Mouse (Mus musculus) megakaryocyte progenitor cell, adult 5-6 weeks (primary cell): ENCODE measurements around the gene Lmntd2. TPM values are rescaled to one million over a fixed set of nuclear protein-coding genes. Genes with fewer than 3 reads are reported as not detected.
A peak's percentile ranks its signal among the peaks of the same experiment; 100 is the strongest.

ENCODE experiments used
- ATAC-seq: replicated peaks from 2 replicates; pipeline ENCODE4 v1.8.0; 2016; ENCODE audit warnings: mild to moderate bottlenecking, moderate TSS enrichment, inconsistent platforms; ENCODE audit not compliant: poor library complexity
- total RNA-seq, 2 experiments: library from RNA; stranded (forward) in 1 of 2; stranded (reverse) in 1 of 2; fragments of 157-497, 149-512 nt in 1 of 2; fragments of 200-1000 nt in 1 of 2; gene quantifications; 2 replicates each; pipeline versions ENCODE4 v1.2.3 to v1.2.4; 2015 to 2017

Lmntd2 gene
- total RNA-seq, 2 experiments from 2014 or later = 0.89 TPM; not detected in 1

DNA sequence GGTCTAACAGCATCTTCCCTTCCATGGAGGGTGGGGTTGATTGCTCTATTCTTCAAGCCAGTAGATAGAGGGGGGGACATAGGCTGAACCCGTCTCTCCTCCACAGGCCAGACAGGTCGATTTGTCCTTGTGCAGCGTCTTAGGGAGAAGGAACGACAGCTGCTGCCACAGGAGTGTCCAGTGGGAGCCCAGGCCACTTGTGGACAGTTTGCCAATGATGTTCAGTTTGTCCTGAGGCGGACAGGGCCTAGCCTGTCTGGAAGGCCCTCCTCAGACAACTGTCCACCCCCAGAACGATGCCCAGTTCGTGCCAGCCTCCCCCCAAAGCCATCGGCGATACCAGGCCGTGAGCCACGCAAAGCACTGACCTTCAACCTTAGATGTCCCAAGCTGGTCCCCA, 3.0 kb upstream of the Lmntd2 start:
- no peak for ATAC-seq

DNA sequence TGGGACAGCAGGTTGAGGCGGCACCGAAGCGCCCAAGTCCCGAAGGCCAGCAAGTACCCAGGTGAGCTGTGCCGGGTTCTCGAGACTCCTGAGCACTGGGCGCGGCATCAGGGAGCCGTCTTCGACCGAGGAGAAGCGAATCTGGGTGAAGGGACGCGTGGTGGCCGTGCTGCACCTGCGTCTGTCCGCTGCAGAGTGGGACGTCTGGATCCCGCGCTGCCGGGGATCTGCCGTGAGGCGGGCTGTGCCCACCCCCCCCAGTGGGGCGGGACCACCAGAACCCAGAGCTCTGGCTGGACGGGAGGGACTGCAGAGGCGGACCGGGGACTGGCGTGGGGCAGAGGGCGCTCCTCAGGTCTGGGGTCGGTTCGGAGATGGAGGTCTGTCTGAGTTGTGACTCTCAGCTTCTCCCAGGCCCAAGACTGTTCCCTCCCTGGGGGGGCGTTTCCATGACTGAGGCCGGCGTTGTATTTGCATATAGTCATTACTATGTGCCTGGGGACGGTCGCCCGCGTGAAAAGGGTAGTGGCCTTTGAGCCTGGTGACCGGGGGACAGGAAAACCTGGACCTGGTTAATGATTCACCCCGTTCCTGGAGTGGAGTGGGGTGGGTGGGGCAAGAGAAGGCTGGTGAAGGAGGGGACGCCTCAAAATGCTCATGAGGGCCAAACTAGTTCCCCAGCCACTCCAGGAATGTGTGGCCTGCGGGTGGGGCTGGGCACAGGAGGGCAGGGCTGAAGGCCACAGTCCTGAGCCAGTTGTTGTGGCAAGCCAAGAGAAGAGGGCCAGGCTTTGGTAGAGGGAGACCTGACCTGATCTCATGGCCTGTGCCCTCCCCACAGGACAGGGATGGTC, 2.2 kb upstream of the Lmntd2 start:
- peak; percentile 34 for ATAC-seq

DNA sequence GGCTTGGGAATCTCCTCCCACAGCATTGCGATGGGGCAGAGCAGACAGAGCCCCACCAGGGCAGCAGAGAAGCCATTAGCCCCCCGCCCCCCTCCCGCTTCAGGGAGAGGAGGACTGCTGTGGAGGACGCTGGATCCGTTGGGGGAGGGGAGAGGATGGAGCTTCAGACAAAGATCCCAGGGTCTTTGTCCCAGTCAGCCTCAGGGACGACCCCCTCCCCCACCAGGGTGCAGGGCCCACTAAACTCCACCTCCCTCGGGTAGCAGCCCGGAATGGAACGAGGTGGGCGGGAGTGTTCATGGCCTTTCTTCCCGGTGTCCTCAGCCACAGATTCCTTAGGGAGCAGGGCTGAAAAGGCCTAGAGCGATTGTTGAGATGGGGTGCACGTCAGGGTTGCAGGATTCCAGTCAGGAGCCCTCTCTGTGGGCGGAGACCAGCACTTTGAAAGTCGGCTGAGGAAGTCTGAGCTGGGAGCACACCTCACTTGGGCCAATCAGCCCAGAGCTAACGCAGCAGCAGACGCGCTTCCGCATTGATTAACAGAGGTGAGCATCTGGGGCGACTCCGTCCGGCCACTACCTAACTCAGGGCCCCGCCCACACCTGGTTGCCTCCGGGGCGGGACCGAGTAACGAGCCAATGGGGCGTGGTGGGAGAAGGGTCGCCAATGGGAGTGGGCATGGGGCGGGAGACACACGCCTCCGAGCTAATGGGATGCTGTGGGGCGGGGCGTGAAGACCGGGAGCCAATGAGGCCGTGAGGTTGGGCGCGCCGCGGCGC, 1.4 kb upstream of the Lmntd2 start, which contains the start of gene Rassf7:
Rassf7 (plus strand) TSS at position 760 of the 779 bp plus-strand sequence.
- ATAC-seq = peak; percentile 94

GRCm38 (mm10) chr7:141214310-141214709, 430 bp upstream of the Lmntd2 start:
- no peak for ATAC-seq

GRCm38 (mm10) chr7:141213133-141213532, 747 bp downstream of the Lmntd2 start:
- ATAC-seq = no peak

DNA sequence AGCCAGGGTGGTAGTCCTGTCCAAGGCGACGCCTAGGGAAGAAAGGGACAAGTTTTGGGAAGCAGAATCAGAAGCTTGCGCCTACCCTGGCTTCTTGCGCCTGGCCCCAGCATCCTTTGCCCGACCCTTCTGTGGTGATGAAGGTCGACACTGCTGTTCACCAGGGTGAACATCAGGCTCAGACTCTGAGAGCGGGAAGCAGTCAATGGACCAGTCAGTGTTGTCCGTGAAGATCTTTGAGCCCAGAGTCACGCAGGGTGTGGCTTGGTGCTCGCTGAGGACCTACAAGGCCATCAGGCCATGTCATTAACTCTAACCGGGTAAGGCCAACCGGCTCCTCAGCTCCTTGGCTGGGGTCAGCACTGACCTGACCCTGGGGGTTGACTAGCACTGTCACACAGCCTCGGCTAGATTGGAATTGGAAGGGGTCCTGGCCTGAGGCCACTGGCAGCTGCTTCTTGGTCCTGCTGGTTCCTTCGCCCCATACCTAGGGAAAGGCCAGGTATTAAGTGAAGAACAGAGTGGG, 3.2 kb downstream of the Lmntd2 start:
- no peak for ATAC-seq

GRCm38 (mm10) chr7:141210137-141210536, 3.7 kb downstream of the Lmntd2 start:
- ATAC-seq = no peak

- ATAC-seq = no peak
Measured at GRCm38 (mm10) chr7:141209526-141209925, 4.4 kb downstream of the Lmntd2 start.

DNA sequence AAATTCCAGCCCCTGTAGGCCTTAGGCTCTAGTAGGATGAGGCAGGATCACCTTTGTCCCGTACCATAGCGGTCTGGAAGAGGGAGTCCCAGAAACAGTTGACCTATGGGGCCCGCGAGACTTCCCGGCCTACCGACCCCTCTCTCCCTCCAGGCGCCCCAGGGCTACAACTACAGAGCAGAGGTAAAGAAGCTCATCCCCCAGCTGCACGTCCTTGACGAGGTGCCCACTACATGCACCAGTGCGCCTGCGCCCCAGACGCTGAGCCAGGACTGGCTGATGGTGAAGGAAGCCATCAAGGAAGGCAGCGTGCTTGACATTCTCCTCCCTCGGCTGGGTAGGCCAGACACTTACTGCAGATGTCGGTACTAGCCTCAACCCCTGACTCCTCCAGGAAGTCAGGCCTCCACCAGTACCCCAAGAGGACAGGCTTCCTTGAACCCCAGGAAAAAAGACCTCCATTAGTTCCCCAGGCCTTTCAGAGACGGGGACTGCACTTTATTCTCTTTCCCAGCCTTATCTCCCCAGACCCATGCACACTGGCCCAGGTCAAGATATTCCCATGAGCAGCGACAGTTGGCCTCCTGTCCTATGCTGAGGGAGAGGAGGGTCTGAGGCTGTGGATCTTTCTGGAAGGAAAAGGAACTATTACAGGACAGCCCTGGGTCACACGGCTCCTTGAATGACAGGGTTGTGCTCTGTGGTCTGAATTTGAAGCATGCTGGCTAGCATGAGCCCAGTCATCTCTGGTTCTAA, 7.5 kb downstream of the Lmntd2 start:
- ATAC-seq = peak; percentile 28; the same call in 1 of the 2 replicates

- no peak for ATAC-seq
Measured at GRCm38 (mm10) chr7:141205504-141205903, 8.4 kb downstream of the Lmntd2 start.

DNA sequence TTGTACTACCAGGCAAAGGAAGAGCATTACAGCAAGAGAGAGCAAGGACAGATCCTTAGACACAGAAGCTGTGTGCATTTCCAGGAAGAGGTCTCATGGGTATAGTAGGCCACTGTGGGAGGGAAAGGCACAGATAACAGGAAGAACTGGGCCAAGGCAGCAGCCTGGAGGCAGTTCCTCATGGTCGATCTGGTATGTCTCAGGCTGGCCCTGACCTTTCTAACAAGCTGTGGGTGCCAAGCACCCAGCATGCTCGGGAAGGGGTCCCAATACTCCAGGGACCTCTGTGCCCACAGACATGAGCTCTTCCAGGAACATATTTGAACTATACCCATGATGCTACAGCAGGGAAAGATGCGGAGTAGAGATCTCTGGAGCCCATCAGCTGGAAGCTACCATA, 9.3 kb downstream of the Lmntd2 start:
- ATAC-seq = no peak

GRCm38 (mm10) chr7:141198121-141198520, 15.8 kb downstream of the Lmntd2 start:
- no peak for ATAC-seq

DNA sequence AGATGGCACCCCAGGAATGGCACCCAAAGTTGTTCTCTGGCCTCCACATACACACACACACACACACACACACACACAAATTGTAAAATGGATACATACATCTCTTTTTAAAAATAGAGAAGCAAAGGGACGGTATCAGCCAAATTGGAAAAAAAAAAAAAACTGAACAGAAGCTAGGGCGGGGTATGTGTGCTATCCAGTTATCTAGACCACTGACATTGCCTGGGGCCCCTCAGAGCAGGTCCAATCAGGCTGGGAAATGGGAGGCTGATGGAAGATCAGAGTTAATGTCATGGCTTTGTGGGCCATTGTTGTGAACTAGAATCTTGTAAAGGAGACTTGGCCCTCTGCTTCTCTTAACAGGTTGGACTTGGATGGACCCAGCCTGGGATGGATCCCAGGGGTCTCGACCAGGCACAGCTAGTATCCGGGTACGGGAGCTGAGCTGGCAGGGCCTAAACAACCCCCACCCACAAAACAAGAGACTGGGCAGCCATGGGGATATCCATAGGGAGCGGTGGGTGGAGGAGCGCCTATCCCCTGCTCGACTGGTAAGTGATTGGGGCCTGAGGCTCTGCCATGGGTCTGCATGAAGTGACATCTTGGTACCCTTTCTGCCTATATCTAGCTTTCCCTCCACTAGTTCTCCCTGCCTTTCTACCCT, 17.1 kb downstream of the Lmntd2 start:
- no peak for ATAC-seq

- ATAC-seq = no peak
Measured at GRCm38 (mm10) chr7:141195754-141196153, 18.1 kb downstream of the Lmntd2 start.

- peak; percentile 69 for ATAC-seq
Measured at GRCm38 (mm10) chr7:141194830-141195229, 19.1 kb downstream of the Lmntd2 start.

DNA sequence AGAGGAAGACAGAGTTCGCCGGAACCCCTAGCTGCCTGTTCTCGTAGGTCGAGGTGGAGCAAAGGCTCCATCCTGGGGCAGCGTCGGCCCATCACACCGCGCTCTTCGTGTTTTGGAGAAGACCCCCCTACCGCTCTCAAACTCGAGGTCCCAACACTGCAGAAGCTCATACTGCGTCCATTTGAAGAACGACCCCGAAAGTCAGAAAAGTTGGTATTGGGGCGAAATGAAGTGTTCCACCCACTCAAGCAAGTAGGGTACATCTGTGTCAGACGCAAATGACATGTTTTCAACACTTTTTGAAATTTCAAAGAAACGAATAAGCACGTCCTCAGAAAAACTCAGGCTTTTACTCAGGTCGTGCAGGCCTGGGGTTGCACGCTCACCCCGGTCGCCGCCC, 19.5 kb downstream of the Lmntd2 start:
- no peak for ATAC-seq

- ATAC-seq = peak; percentile 90
Measured at GRCm38 (mm10) chr7:141193948-141194347, 19.9 kb downstream of the Lmntd2 start, which contains the start of the genes Hras and Lrrc56. Gene Hras (minus strand): TSS chr7:141194005. Gene Lrrc56 (plus strand): TSS chr7:141194157.

- ATAC-seq = peak; percentile 0; the same call in 1 of the 2 replicates
Measured at GRCm38 (mm10) chr7:141193348-141193856, 20.5 kb downstream of the Lmntd2 start.

DNA sequence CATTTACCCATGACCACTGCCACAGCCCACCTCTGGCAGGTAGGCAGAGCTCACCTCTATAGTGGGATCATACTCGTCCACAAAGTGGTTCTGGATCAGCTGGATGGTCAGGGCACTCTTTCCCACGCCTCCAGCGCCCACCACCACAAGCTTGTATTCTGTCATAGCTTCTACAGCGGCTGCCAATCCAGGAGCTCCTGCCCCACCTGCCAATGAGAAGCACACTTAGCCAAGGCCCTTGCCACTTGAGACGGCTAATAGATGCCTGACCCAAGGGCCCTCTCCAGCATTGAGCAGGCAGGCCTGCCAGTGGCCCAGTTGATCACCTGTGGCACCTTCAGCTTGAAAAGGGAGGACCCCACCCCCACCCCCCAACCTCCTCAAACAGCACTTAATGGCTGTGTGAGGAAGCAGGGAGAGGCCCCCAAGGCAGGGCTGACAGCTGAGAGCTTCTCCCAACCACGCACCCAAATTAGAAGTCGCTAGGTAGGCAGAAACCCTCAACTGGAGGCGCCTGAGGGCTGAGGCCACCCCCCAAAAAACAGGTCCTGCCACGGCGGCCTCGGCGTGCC, 21.0 kb downstream of the Lmntd2 start:
- 0 out of 2 replicates have a peak, but pooled peaks have one; percentile 9 for ATAC-seq
